Mouse (Mus musculus) lung, embryonic 14.5 days (tissue): ENCODE results near the gene Dtnbp1. TPM values are rescaled to one million over a fixed set of nuclear protein-coding genes. Genes with fewer than 3 reads are reported as not detected.
A peak's percentile ranks its signal among the peaks of the same experiment; 100 is the strongest.

ENCODE experiments used
- ATAC-seq: fragments of 200-750 bp; cut with Nextera tagmentation; 2 replicates; pipeline ENCODE4 v1.8.0; 2017; ENCODE audit warnings: mild to moderate bottlenecking, moderate TSS enrichment, moderate library complexity; ENCODE audit not compliant: insufficient read depth
- DNase-seq: peaks from one replicate; pipeline ENCODE4 v3.0.0-alpha.2; 2015
- H3K27ac ChIP-seq: fragments of 300-500 bp; sonication (generic); 2 replicates; pipeline ENCODE4 v1.5.1; 2014; ENCODE audit warnings: low read depth, mild to moderate bottlenecking, moderate library complexity
- H3K27me3 ChIP-seq: fragments of 300-500 bp; sonication (generic); 2 replicates; pipeline ENCODE4 v1.6.1; 2014; ENCODE audit warnings: low read length, control low read depth; ENCODE audit not compliant: insufficient read depth
- H3K36me3 ChIP-seq: fragments of 300-500 bp; sonication (generic); 2 replicates; pipeline ENCODE4 v1.6.1; 2014; ENCODE audit warnings: control low read depth; ENCODE audit not compliant: insufficient read depth
- H3K4me1 ChIP-seq: fragments of 300-500 bp; sonication (generic); 2 replicates; pipeline ENCODE4 v1.6.1; 2014; ENCODE audit warnings: antibody characterized with exemption, control low read depth; ENCODE audit not compliant: insufficient read depth
- H3K4me2 ChIP-seq: fragments of 300-500 bp; sonication (generic); 2 replicates; pipeline ENCODE4 v1.6.1; 2014; ENCODE audit warnings: mild to moderate bottlenecking
- H3K4me3 ChIP-seq: fragments of 300-500 bp; sonication (generic); 2 replicates; pipeline ENCODE4 v1.5.1; 2014; ENCODE audit warnings: low read depth, low read length
- H3K9ac ChIP-seq: fragments of 300-500 bp; sonication (generic); 2 replicates; pipeline ENCODE4 v1.6.1; 2014
- H3K9me3 ChIP-seq: fragments of 300-500 bp; sonication (generic); 2 replicates; pipeline ENCODE4 v1.6.1; 2016; ENCODE audit warnings: low read depth, low read length, control low read depth
- CTCF ChIP-seq: IDR thresholded peaks from 2 replicates; pipeline ENCODE4 v1.5.1; 2016; ENCODE audit warnings: antibody characterized with exemption, low read depth
- WGBS: fragments of 180-500 bp; shearing (Covaris S2); extraction: QIAGEN DNeasy Blood & Tissue Kit; methylation state at CpG from one replicate; pipeline ENCODE4 v1.1.7; 2014; 5-methylcytosine and 5-hydroxymethylcytosine counted together
- polyA plus RNA-seq: library from polyadenylated mRNA; unstranded; fragments of >200 nt; fragmentation: Nextera tagmentation; extraction: Ambion mirVana; gene quantifications from 2 replicates; pipeline ENCODE4 v1.2.1, GENCODE M21; 2014

Gene Dtnbp1
- polyA plus RNA-seq, 1 experiment from 2014 or later = 75.8 TPM

DNA sequence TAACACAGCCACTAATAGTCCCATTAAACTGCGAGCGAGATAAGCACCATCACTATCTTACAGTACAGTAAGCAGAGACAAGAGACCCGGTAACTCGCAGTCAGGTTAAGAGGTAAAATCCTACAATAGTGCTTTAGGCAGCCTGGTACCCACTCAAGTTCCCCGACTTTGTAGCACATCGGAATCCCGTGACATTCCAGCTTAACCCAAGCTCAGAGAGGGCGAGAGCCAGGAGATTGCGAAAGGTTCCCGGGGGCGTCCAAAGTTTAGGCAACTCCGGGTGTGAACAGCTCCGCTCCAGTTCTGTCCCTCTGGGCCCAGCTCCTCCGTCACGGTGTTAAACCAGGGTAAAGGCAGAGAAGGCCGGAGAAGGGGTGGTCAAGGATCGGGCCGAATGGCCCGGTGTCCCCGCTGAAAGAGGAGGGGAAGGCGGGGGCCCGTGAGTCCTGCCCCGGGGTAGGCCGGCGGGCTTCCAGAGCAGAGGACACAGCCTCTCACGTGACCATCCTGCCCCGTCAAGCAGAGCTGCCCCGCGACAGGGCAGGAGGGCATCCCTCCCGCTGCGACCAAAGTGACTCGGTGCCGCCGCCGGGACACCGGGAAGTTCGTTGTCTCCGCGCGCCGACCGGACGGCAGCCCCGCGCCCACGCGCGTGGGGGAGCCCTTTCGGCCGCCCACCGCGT is 578 bp downstream of the Dtnbp1 start:
- peak overlapping the region; percentile 76 for H3K4me2 ChIP-seq
- TF ChIP-seq CTCF = no peak
- H3K36me3 ChIP-seq = peaks cover 8% of the 10 kb centered on the region; the same call in 1 of the 2 replicates
- H3K4me3 ChIP-seq = peak overlapping the region; percentile 85
- peak; percentile 82 for ATAC-seq
- peak overlapping the region; percentile 80 for H3K27ac ChIP-seq
- WGBS = under 1% methylated on average over 51 of the region's 52 CpGs
- peak overlapping the region; percentile 83 for H3K9ac ChIP-seq
- H3K27me3 ChIP-seq = no peaks in the 10 kb centered on the region
- H3K4me1 ChIP-seq = no peaks in the 10 kb centered on the region
- DNase-seq = peak; percentile 81
- no peaks in the 10 kb centered on the region for H3K9me3 ChIP-seq

- ATAC-seq (peak; percentile 29; the same call in 1 of the 2 replicates), DNase-seq (peak; percentile 72)
- peak overlapping the region; percentile 83 for H3K9ac ChIP-seq
- peak; percentile 67 for TF ChIP-seq CTCF
- no peaks in the 10 kb centered on the region for H3K4me1 ChIP-seq
- peak overlapping the region; percentile 85 for H3K4me3 ChIP-seq
- no peaks in the 10 kb centered on the region for H3K9me3 ChIP-seq
- whole genome bisulfite sequencing = 12% methylated on average over 7 of the region's 7 CpGs
- H3K27ac ChIP-seq = peak overlapping the region; percentile 80; the same call in 1 of the 2 replicates
- peaks cover 8% of the 10 kb centered on the region; the same call in 1 of the 2 replicates for H3K36me3 ChIP-seq
- peak overlapping the region; percentile 76 for H3K4me2 ChIP-seq
- no peaks in the 10 kb centered on the region for H3K27me3 ChIP-seq
Measured at GRCm38 (mm10) chr13:45000836-45001227, 1.1 kb downstream of the Dtnbp1 start.

GRCm38 (mm10) chr13:44999211-44999610 is 2.7 kb downstream of the Dtnbp1 start:
- H3K9ac ChIP-seq = no peak overlapping the region
- no peak overlapping the region for H3K27ac ChIP-seq
- H3K4me3 ChIP-seq = no peak overlapping the region
- H3K27me3 ChIP-seq = no peaks in the 10 kb centered on the region
- H3K36me3 ChIP-seq = peaks cover 8% of the 10 kb centered on the region; the same call in 1 of the 2 replicates
- ATAC-seq (no peak), DNase-seq (no peak)
- H3K4me2 ChIP-seq = no peak overlapping the region
- WGBS = 91% methylated on average over 12 of the region's 12 CpGs
- TF ChIP-seq CTCF = no peak
- H3K9me3 ChIP-seq = no peaks in the 10 kb centered on the region
- no peaks in the 10 kb centered on the region for H3K4me1 ChIP-seq

DNA sequence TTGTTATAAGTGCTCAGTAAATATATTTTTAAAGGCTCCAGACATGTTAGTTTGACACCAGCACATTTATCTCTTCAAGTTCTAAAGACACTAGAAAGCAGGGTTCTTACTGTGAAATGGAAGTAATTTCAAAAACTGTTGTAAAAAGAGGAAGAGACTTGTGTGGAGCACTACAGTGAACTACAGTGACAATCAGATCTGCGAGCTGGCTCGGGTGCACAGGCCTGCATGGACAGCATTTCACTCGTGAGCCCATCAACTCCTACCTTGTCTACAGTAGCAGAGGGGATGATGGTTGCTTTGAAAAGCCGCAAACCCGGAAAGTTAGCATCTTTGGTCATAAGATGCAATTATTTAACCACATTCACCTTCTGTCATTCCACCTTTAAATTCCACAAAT is 5.6 kb downstream of the Dtnbp1 start:
- TF ChIP-seq CTCF = no peak
- Histone ChIP-seq H3K4me3 (no peak overlapping the region), H3K9ac (no peak overlapping the region), H3K4me1 (no peaks in the 10 kb centered on the region), H3K9me3 (no peaks in the 10 kb centered on the region), H3K4me2 (no peak overlapping the region), H3K36me3 (peaks cover 12% of the 10 kb centered on the region; the same call in 1 of the 2 replicates), H3K27ac (no peak overlapping the region), H3K27me3 (no peaks in the 10 kb centered on the region)
- WGBS = 80% methylated on average over 5 of the region's 5 CpGs
- DNase-seq (no peak), ATAC-seq (no peak)

DNA sequence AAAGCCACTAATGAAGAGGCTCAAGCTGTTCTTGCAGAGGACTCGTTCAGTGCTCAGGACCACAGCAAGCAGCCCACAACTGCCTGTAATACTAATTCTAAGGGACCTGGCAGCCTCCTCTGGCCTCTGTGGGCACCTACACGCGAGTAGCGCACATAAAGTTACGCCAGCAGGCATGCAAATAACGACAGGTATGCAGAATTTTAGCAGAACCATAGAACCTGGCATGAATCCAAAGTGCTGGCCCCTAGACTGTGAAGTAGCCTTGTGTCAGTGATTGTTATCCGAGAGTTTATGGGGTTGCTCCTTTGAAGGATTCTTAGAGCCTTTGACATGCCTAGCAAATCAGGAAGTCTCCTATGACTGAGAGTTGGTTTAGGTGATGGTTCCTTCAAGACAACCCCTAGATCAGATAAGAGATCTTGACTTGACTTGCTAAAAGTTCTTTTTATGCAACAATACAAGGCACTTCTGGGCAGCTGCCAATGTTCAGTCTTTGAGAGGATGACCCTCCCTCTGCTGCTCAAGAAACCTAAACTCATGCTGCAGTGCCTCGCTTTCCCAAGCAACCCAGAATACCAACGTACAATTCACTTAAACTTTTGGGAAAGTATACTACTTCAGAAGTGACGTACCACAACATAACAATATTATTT is 9.3 kb downstream of the Dtnbp1 start:
- 76% methylated on average over 10 of the region's 10 CpGs for WGBS
- H3K36me3 ChIP-seq = peaks cover 19% of the 10 kb centered on the region
- DNase-seq (peak; percentile 52), ATAC-seq (no peak)
- no peaks in the 10 kb centered on the region for H3K4me1 ChIP-seq
- no peak overlapping the region for H3K4me2 ChIP-seq
- no peaks in the 10 kb centered on the region for H3K27me3 ChIP-seq
- H3K27ac ChIP-seq = no peak overlapping the region
- H3K9ac ChIP-seq = no peak overlapping the region
- H3K4me3 ChIP-seq = no peak overlapping the region
- TF ChIP-seq CTCF = no peak
- no peaks in the 10 kb centered on the region for H3K9me3 ChIP-seq

DNA sequence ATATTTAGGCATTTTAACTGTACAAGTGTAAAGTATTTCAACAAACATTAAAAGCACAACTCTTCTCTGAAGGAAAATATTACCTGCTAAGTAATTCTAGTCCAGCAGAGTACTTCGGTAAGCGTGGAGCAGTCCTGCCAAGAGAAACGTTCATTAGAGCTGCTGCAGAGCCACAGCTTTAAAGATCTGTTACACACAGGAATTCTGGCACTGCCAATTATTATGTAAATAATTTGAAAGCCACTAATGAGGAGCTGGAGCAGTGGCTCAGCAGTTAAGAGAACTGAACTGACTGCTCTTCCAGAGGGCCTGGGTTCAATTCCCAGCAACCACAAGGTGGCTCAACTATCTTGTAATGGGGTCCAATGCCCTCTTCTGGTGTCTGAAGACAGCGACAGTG is 10.0 kb downstream of the Dtnbp1 start:
- Histone ChIP-seq H3K27me3 (no peaks in the 10 kb centered on the region), H3K36me3 (peaks cover 19% of the 10 kb centered on the region), H3K9ac (no peak overlapping the region), H3K4me2 (no peak overlapping the region), H3K27ac (no peak overlapping the region), H3K4me1 (no peaks in the 10 kb centered on the region), H3K9me3 (no peaks in the 10 kb centered on the region), H3K4me3 (no peak overlapping the region)
- ATAC-seq = no peak
- peak; percentile 25 for DNase-seq
- 74% methylated on average over 4 of the region's 4 CpGs for WGBS
- no peak for TF ChIP-seq CTCF

- Histone ChIP-seq H3K4me2 (no peak overlapping the region), H3K9ac (no peak overlapping the region), H3K27me3 (no peaks in the 10 kb centered on the region), H3K4me3 (no peak overlapping the region), H3K36me3 (peaks cover 19% of the 10 kb centered on the region), H3K9me3 (no peaks in the 10 kb centered on the region), H3K4me1 (no peaks in the 10 kb centered on the region), H3K27ac (no peak overlapping the region)
- 80% methylated on average over 7 of the region's 7 CpGs for WGBS
- ATAC-seq (no peak), DNase-seq (no peak)
- no peak for TF ChIP-seq CTCF
Measured at GRCm38 (mm10) chr13:44990073-44990682, 11.8 kb downstream of the Dtnbp1 start.
